Mouse (Mus musculus): ENCODE measurements around the gene Spop.

GRCm38 (mm10) chr11:95378926-95379325 is 35.0 kb upstream of the Spop start:
- no peak for TF ChIP-seq CTCF (IDR thresholded peaks at IDR 0.05; ENCODE audit: low read depth, low read length)
- TF ChIP-seq GATA2 (IDR thresholded peaks at IDR 0.05; ENCODE audit: borderline replicate concordance, low read depth, low read length), result no peak
- TF ChIP-seq GATA1 (IDR thresholded peaks at IDR 0.05; ENCODE audit: borderline replicate concordance, low read length), result no peak

Measured in G1E (cell line).